Mouse (Mus musculus) lung, embryonic 14.5 days (tissue): ENCODE measurements at regions not wholly inside any gene's neighbourhood (a gene's known extent, or its start where the extent isn't known, plus 50 kb on each side); places are given as distances from the start of the nearest gene placed in this dataset.

Experiments
- ATAC-seq: fragments of 200-750 bp; cut with Nextera tagmentation; 2 replicates; pipeline ENCODE4 v1.8.0; 2017; ENCODE audit warnings: mild to moderate bottlenecking, moderate TSS enrichment, moderate library complexity; ENCODE audit not compliant: insufficient read depth
- DNase-seq: peaks from one replicate; pipeline ENCODE4 v3.0.0-alpha.2; 2015
- H3K27ac ChIP-seq: fragments of 300-500 bp; sonication (generic); 2 replicates; pipeline ENCODE4 v1.5.1; 2014; ENCODE audit warnings: low read depth, mild to moderate bottlenecking, moderate library complexity
- H3K27me3 ChIP-seq: fragments of 300-500 bp; sonication (generic); 2 replicates; pipeline ENCODE4 v1.6.1; 2014; ENCODE audit warnings: low read length, control low read depth; ENCODE audit not compliant: insufficient read depth
- H3K36me3 ChIP-seq: fragments of 300-500 bp; sonication (generic); 2 replicates; pipeline ENCODE4 v1.6.1; 2014; ENCODE audit warnings: control low read depth; ENCODE audit not compliant: insufficient read depth
- H3K4me1 ChIP-seq: fragments of 300-500 bp; sonication (generic); 2 replicates; pipeline ENCODE4 v1.6.1; 2014; ENCODE audit warnings: antibody characterized with exemption, control low read depth; ENCODE audit not compliant: insufficient read depth
- H3K4me2 ChIP-seq: fragments of 300-500 bp; sonication (generic); 2 replicates; pipeline ENCODE4 v1.6.1; 2014; ENCODE audit warnings: mild to moderate bottlenecking
- H3K4me3 ChIP-seq: fragments of 300-500 bp; sonication (generic); 2 replicates; pipeline ENCODE4 v1.5.1; 2014; ENCODE audit warnings: low read depth, low read length
- H3K9ac ChIP-seq: fragments of 300-500 bp; sonication (generic); 2 replicates; pipeline ENCODE4 v1.6.1; 2014
- H3K9me3 ChIP-seq: fragments of 300-500 bp; sonication (generic); 2 replicates; pipeline ENCODE4 v1.6.1; 2016; ENCODE audit warnings: low read depth, low read length, control low read depth
- CTCF ChIP-seq: IDR thresholded peaks from 2 replicates; pipeline ENCODE4 v1.5.1; 2016; ENCODE audit warnings: antibody characterized with exemption, low read depth
- WGBS: fragments of 180-500 bp; shearing (Covaris S2); extraction: QIAGEN DNeasy Blood & Tissue Kit; methylation state at CpG from one replicate; pipeline ENCODE4 v1.1.7; 2014; 5-methylcytosine and 5-hydroxymethylcytosine counted together

DNA sequence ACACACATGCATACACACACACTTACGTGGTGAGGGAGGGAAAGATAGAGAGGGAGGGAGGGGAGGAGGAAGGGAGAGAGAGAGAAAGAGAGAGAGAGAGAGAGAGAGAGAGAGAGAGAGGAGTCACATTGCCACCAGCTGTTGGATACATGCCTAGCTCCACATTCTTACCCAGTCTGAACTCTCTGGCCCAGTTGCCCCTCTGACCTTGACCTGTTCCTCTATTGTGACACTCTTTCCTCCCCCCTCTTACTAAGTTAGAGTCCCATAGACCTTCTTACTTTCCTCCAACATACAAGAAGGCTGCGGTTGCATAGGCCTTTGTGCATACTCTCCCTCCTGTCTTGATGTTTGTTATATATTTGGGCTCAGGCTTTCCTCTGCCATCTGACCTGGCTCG lies 211.7 kb upstream of the Kazn start:
- TF ChIP-seq CTCF, result no peak
- Histone ChIP-seq H3K36me3 (no peaks in the 10 kb centered on the region), H3K4me3 (no peak overlapping the region), H3K9me3 (no peaks in the 10 kb centered on the region), H3K4me2 (no peak overlapping the region), H3K4me1 (peaks cover 5% of the 10 kb centered on the region), H3K27me3 (no peaks in the 10 kb centered on the region), H3K9ac (no peak overlapping the region), H3K27ac (no peak overlapping the region)
- ATAC-seq (no peak), DNase-seq (peak; percentile 51)
- WGBS, result 62% methylated on average over 3 of the region's 3 CpGs

DNA sequence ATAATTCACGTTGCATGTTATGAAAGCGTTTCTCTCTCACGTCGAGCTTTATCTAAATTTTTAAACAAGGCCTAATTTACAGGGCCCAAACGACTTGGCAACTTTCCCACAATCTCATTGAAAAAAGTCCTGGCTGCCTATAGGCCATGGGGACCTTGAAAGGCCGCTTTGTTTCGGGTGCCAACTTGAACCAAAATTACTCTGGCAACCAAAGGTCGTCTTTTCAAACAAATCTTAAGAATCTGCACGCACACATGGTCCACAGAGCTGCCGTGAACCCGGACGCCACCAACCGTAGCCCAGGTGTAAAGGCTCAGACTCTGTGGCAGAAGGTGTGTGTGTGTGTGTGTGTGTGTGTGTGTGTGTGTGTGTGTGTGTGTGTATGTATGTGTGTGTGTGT lies 210.5 kb upstream of the Kazn start:
- peak; percentile 98 for DNase-seq

DNA sequence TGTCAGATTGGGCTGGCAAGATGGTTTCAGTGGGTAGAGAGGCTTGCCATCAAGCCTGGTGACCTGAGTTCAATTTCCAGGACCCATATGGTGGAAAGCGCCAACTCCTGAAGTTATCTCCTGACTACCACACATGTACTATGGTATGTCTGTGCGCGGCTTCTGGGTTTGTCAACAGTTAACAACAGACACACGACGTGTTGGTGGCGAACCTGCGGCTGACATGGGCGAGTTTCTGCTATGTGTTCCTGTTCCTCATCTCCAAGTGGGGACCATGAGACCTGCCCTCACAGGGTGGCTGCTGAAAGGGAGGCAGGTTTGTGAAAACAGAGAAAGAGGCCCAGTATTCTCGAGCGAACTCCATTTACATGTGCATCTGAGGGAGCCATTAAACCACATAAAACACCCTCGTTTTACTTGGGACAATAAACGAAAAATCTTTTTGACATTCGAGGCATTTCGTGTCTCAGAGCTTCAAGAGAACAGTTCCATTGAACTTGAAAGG lies 210.0 kb upstream of the Kazn start:
- Histone ChIP-seq H3K9me3 (no peaks in the 10 kb centered on the region), H3K36me3 (no peaks in the 10 kb centered on the region), H3K27me3 (no peaks in the 10 kb centered on the region), H3K27ac (peak overlapping the region; percentile 71), H3K4me3 (no peak overlapping the region), H3K9ac (no peak overlapping the region), H3K4me1 (peaks cover 5% of the 10 kb centered on the region), H3K4me2 (no peak overlapping the region)
- DNase-seq (no peak), ATAC-seq (peak; percentile 47)
- TF ChIP-seq CTCF, result no peak
- WGBS, result 46% methylated on average over 14 of the region's 14 CpGs

More for the DNA sequence above, 210.5 kb upstream of the Kazn start:
- peaks cover 5% of the 10 kb centered on the region for H3K4me1 ChIP-seq
- H3K27ac ChIP-seq, result peak overlapping the region; percentile 71
- no peak overlapping the region for H3K4me3 ChIP-seq
- H3K9me3 ChIP-seq, result no peaks in the 10 kb centered on the region
- TF ChIP-seq CTCF, result no peak
- 24% methylated on average over 13 of the region's 13 CpGs for WGBS
- no peak overlapping the region for H3K4me2 ChIP-seq
- no peaks in the 10 kb centered on the region for H3K27me3 ChIP-seq
- ATAC-seq, result peak; percentile 70
- no peaks in the 10 kb centered on the region for H3K36me3 ChIP-seq
- no peak overlapping the region for H3K9ac ChIP-seq

DNA sequence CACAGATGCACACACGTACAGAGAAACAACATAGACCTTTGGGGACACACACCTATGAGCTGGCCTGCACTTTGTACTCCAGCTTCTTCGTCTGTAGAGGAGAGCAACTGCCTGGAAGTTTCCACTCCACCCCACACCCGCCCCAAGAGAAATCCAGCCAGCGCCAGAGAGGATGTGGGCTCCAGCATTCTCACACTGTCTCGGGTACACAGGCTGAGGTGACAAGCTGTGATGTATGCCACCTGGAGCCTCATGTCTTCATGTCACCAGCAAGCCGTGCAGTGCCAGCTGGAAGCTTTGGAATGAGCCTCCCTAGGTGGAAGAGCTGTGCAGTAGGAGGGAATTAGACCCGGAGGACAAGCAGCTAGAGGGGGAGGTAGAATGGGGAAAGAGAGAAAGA lies 208.3 kb upstream of the Kazn start:
- H3K36me3 ChIP-seq, result no peaks in the 10 kb centered on the region
- DNase-seq (peak; percentile 73), ATAC-seq (peak; percentile 38; the same call in 1 of the 2 replicates)
- no peak for TF ChIP-seq CTCF
- no peak overlapping the region for H3K4me3 ChIP-seq
- no peak overlapping the region for H3K9ac ChIP-seq
- WGBS, result 30% methylated on average over 7 of the region's 7 CpGs
- H3K4me1 ChIP-seq, result peaks cover 4% of the 10 kb centered on the region
- no peaks in the 10 kb centered on the region for H3K9me3 ChIP-seq
- no peak overlapping the region for H3K27ac ChIP-seq
- H3K27me3 ChIP-seq, result no peaks in the 10 kb centered on the region
- no peak overlapping the region for H3K4me2 ChIP-seq

DNA sequence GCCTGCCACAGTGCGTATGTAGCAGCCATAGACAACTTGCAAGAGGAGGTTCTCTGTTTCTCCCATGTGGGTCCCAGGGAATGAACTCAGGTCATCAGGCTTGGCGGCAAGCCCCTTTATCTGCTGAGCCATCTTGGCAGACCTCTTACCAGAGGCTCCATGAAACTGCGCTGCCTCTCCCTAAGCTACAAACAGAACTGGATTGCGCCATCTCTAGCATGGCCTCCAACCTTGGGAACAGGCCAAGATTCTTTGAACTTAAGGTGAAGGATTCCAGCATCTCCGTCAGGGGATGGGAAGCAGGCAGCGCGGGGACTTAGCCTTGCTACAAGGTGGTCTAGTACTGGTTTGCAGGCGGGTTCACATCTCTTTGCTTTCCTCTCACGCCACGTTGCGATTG lies 201.8 kb upstream of the Kazn start:
- H3K4me3 ChIP-seq, result no peak overlapping the region
- ATAC-seq, result peak; percentile 64
- no peaks in the 10 kb centered on the region for H3K27me3 ChIP-seq
- H3K9me3 ChIP-seq, result no peaks in the 10 kb centered on the region
- DNase-seq, result peak; percentile 89
- H3K27ac ChIP-seq, result peak overlapping the region; percentile 38; the same call in 1 of the 2 replicates
- whole genome bisulfite sequencing, result 64% methylated on average over 11 of the region's 11 CpGs
- peaks cover 3% of the 10 kb centered on the region; the same call in 1 of the 2 replicates for H3K4me1 ChIP-seq
- H3K4me2 ChIP-seq, result no peak overlapping the region
- no peak overlapping the region for H3K9ac ChIP-seq
- no peaks in the 10 kb centered on the region for H3K36me3 ChIP-seq
- TF ChIP-seq CTCF, result no peak

DNA sequence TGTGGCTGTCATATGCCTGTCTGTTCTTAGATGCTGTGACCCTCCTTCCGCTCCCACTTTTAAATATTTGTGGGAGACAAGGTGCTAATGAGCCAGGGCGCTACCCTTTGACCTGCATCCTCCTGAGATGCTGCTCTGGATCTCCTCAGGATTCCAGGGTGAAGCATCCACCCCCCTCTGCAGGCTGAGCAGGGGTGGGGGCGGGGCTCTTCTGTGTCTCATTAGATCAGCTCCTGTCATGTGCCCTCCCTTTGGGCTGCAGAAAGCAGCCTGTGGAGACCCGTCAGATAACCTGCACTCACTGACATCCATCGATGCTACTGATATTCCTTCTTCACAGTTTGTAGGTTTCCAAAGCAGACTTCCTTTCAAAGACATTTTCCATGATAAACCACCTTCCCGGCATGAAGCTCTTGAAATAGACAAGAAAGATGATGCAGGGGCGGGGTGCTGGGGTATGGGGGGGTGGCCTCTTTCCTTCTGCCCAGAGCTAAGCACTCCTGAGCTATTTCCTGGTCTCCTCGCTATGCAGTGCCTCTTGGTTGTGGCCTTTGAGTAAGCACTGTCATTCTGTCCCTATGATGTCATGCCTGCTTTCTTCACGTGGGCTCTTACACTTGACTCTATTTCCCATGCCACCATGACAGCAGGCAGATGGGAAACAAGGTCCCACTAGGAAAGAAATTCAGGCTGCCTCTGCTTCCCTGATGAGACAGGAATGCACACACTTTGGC lies 200.4 kb upstream of the Kazn start:
- DNase-seq, result no peak
- Histone ChIP-seq H3K4me1 (peaks cover 3% of the 10 kb centered on the region; the same call in 1 of the 2 replicates), H3K9me3 (no peaks in the 10 kb centered on the region), H3K4me2 (no peak overlapping the region), H3K36me3 (no peaks in the 10 kb centered on the region), H3K9ac (no peak overlapping the region), H3K27ac (no peak overlapping the region), H3K4me3 (no peak overlapping the region), H3K27me3 (no peaks in the 10 kb centered on the region)
- WGBS, result 38% methylated on average over 9 of the region's 9 CpGs
- ATAC-seq, result peak; percentile 28; the same call in 1 of the 2 replicates
- TF ChIP-seq CTCF, result no peak

DNA sequence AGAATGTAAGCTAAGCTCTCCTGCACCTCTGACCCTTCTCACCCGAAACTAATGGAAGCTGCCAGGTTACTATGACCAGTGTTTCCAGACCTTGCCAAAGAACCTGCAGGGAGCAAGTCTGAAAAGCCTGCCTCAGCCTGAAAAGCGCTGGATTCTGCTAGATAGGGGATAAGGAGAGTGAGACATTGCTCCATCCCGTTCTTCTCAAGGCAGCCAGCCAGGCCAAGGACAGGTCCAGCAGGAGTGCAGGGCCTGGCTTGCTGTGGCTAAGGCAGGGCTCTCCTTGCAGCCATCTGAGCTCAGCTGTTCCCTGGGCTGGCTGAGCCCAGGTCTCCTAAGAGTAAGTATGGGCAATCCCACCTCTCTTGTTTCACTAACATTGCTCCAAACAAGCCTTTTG lies 185.4 kb upstream of the Kazn start:
- Histone ChIP-seq H3K4me1 (no peaks in the 10 kb centered on the region), H3K27me3 (no peaks in the 10 kb centered on the region), H3K9ac (no peak overlapping the region), H3K4me3 (no peak overlapping the region), H3K27ac (no peak overlapping the region), H3K36me3 (no peaks in the 10 kb centered on the region), H3K4me2 (no peak overlapping the region), H3K9me3 (no peaks in the 10 kb centered on the region)
- ATAC-seq (no peak), DNase-seq (no peak)
- no peak for TF ChIP-seq CTCF
- 72% methylated on average over 3 of the region's 3 CpGs for WGBS
